Mouse (Mus musculus) cerebellum, adult 2 months (tissue): Measurements from ENCODE around the gene Atg101. TPM values are rescaled to one million over a fixed set of nuclear protein-coding genes. Genes with fewer than 3 reads are reported as not detected.

ENCODE experiments used
- DNase-seq, 2 experiments: peaks; one replicate each; pipeline ENCODE4 v3.0.0; 2021
- H3K27ac ChIP-seq: fragments of 200-500 bp; 2 replicates; pipeline ENCODE4 v1.5.1; 2012; ENCODE audit warnings: low read length, control low read depth, inconsistent platforms; ENCODE audit not compliant: insufficient read depth
- H3K27me3 ChIP-seq: fragments of 200-500 bp; 2 replicates; pipeline ENCODE4 v1.6.1; 2012; ENCODE audit warnings: inconsistent platforms, mild to moderate bottlenecking, low read length, moderate library complexity; ENCODE audit not compliant: control insufficient read depth, insufficient read depth
- H3K4me1 ChIP-seq: fragments of 200-500 bp; 2 replicates; pipeline ENCODE4 v1.6.1; 2011; ENCODE audit warnings: low read length; ENCODE audit not compliant: control insufficient read depth, insufficient read depth
- H3K4me3 ChIP-seq: fragments of 200-500 bp; replicated peaks from 2 replicates; pipeline ENCODE3; 2011; ENCODE audit warnings: mild to moderate bottlenecking, low read depth, low read length, control low read depth; ENCODE audit not compliant: insufficient read depth
- CTCF ChIP-seq: fragments of 200-500 bp; IDR thresholded peaks from 2 replicates; pipeline ENCODE4 v1.5.1; 2011; ENCODE audit warnings: low read depth, mild to moderate bottlenecking, control low read depth, low read length, moderate library complexity, borderline replicate concordance; ENCODE audit not compliant: insufficient read depth
- POLR2A ChIP-seq: fragments of 200-500 bp; IDR thresholded peaks from 2 replicates; pipeline ENCODE4 v1.6.1; 2011; ENCODE audit warnings: low read length, control low read depth, borderline replicate concordance; ENCODE audit not compliant: insufficient read depth
- WGBS: fragments of 180-500 bp; shearing (Covaris S2); methylation state at CpG from one replicate; pipeline ENCODE4 v1.1.7; 2018; 5-methylcytosine and 5-hydroxymethylcytosine counted together
- polyA plus RNA-seq: library from polyadenylated mRNA; depleted of rRNA; stranded (reverse); fragments of >200 nt; gene quantifications from 2 replicates; pipeline ENCODE4 v1.2.3, GENCODE M21; 2012

Atg101 gene
- polyA plus RNA-seq, 1 experiment, result 49.6 TPM

- WGBS, result 80% methylated on average over 11 of the region's 11 CpGs
- no peaks in the 10 kb centered on the region for H3K27me3 ChIP-seq
- no peak for DNase-seq
- no peak for TF ChIP-seq CTCF
- no peak for TF ChIP-seq POLR2A
- no peak overlapping the region for H3K4me3 ChIP-seq
- H3K4me1 ChIP-seq, result peaks cover 25% of the 10 kb centered on the region
- H3K27ac ChIP-seq, result no peak overlapping the region
Observed at GRCm38 (mm10) chr15:101258420-101258819, 25.7 kb upstream of the Atg101 start.

- Histone ChIP-seq H3K4me1 (peaks cover 23% of the 10 kb centered on the region), H3K27me3 (no peaks in the 10 kb centered on the region), H3K4me3 (no peak overlapping the region), H3K27ac (no peak overlapping the region)
- WGBS, result 48% methylated on average over 3 of the region's 3 CpGs
- DNase-seq, result no peak
- no peak for TF ChIP-seq POLR2A
- TF ChIP-seq CTCF, result no peak
Observed at GRCm38 (mm10) chr15:101259922-101260321, 24.1 kb upstream of the Atg101 start.

GRCm38 (mm10) chr15:101260387-101260786 is 23.7 kb upstream of the Atg101 start:
- 12% methylated on average over 10 of the region's 10 CpGs for WGBS
- no peak overlapping the region for H3K27ac ChIP-seq

GRCm38 (mm10) chr15:101260874-101261622 is 23.0 kb upstream of the Atg101 start:
- Histone ChIP-seq H3K27me3 (no peaks in the 10 kb centered on the region), H3K27ac (no peak overlapping the region), H3K4me3 (no peak overlapping the region), H3K4me1 (peaks cover 23% of the 10 kb centered on the region)
- TF ChIP-seq POLR2A (no peak), CTCF (no peak)
- WGBS, result 83% methylated on average over 13 of the region's 13 CpGs
- DNase-seq, result no peak

More at GRCm38 (mm10) chr15:101260387-101260786, 23.7 kb upstream of the Atg101 start:
- no peak for TF ChIP-seq POLR2A
- no peak for TF ChIP-seq CTCF
- Histone ChIP-seq H3K4me3 (no peak overlapping the region), H3K4me1 (peaks cover 23% of the 10 kb centered on the region), H3K27me3 (no peaks in the 10 kb centered on the region)
- DNase-seq, result peak; percentile 66 to 80

GRCm38 (mm10) chr15:101262502-101262901 is 21.6 kb upstream of the Atg101 start:
- no peak for TF ChIP-seq CTCF
- no peak for TF ChIP-seq POLR2A
- H3K4me3 ChIP-seq, result no peak overlapping the region
- WGBS, result 82% methylated on average over 5 of the region's 5 CpGs
- DNase-seq, result no peak
- no peak overlapping the region for H3K27ac ChIP-seq
- no peaks in the 10 kb centered on the region for H3K27me3 ChIP-seq
- H3K4me1 ChIP-seq, result peaks cover 16% of the 10 kb centered on the region

GRCm38 (mm10) chr15:101266132-101266963 is 17.7 kb upstream of the Atg101 start:
- Histone ChIP-seq H3K27me3 (no peaks in the 10 kb centered on the region), H3K27ac (peak overlapping the region; percentile 60), H3K4me1 (0 out of 2 replicates have a peak, but pooled peaks cover 3% of the 10 kb centered on the region), H3K4me3 (peak overlapping the region; percentile 55)
- DNase-seq, result peak; percentile 94 to 95
- under 1% methylated on average over 57 of the region's 57 CpGs for WGBS
- peak; percentile 49; the same call in 1 of the 2 replicates for TF ChIP-seq POLR2A
- TF ChIP-seq CTCF, result no peak

GRCm38 (mm10) chr15:101267053-101268032 is 16.7 kb upstream of the Atg101 start:
- DNase-seq, result peak in 1 of 2 experiments; percentile 46
- Histone ChIP-seq H3K27me3 (no peaks in the 10 kb centered on the region), H3K4me1 (0 out of 2 replicates have a peak, but pooled peaks cover 3% of the 10 kb centered on the region), H3K4me3 (peak overlapping the region; percentile 55), H3K27ac (peak overlapping the region; percentile 60; the same call in 1 of the 2 replicates)
- 5% methylated on average over 25 of the region's 25 CpGs for WGBS
- TF ChIP-seq CTCF, result no peak
- TF ChIP-seq POLR2A, result no peak
